Mouse (Mus musculus) ES-Bruce4 (cell line): Measurements from ENCODE around the gene Klf5.

ENCODE experiments used
- CTCF ChIP-seq: IDR thresholded peaks from one replicate; pipeline ENCODE4 v1.8.1; 2011; ENCODE audit warnings: low read depth, low read length
- EP300 ChIP-seq: IDR thresholded peaks from 2 replicates; pipeline ENCODE4 v1.6.1; 2011; ENCODE audit warnings: low read depth, low read length; ENCODE audit not compliant: insufficient read depth
- POLR2A ChIP-seq: IDR thresholded peaks from one replicate; pipeline ENCODE4 v1.8.1; 2011; ENCODE audit warnings: low read length; ENCODE audit not compliant: insufficient read depth

GRCm38 (mm10) chr14:99278312-99278711 is 20.2 kb upstream of the Klf5 start:
- no peak for TF ChIP-seq CTCF
- no peak for TF ChIP-seq POLR2A
- no peak for TF ChIP-seq EP300
